Mouse (Mus musculus) neural tube, embryonic 14.5 days (tissue): Measurements from ENCODE around the gene Rps15. TPM values are rescaled to one million over a fixed set of nuclear protein-coding genes. Genes with fewer than 3 reads are reported as not detected.

Experiments used
- ATAC-seq: fragments of 200-750 bp; cut with Nextera tagmentation; 2 replicates; pipeline ENCODE4 v1.8.0; 2017; ENCODE audit warnings: low read depth, mild to moderate bottlenecking, moderate TSS enrichment, moderate library complexity
- H3K27ac ChIP-seq: fragments of 300-500 bp; sonication (generic); 2 replicates; pipeline ENCODE4 v1.5.1; 2014; ENCODE audit warnings: low read depth, mild to moderate bottlenecking, control low read depth, low read length, moderate library complexity, mixed read lengths
- H3K27me3 ChIP-seq: fragments of 300-500 bp; sonication (generic); 2 replicates; pipeline ENCODE4 v1.6.1; 2014; ENCODE audit warnings: low read length; ENCODE audit not compliant: control insufficient read depth, insufficient read depth
- H3K36me3 ChIP-seq: fragments of 300-500 bp; sonication (generic); 2 replicates; pipeline ENCODE4 v1.6.1; 2014; ENCODE audit warnings: low read length, mixed read lengths; ENCODE audit not compliant: control insufficient read depth, insufficient read depth
- H3K4me1 ChIP-seq: fragments of 300-500 bp; sonication (generic); 2 replicates; pipeline ENCODE4 v1.6.1; 2014; ENCODE audit warnings: low read length; ENCODE audit not compliant: control insufficient read depth, insufficient read depth
- H3K4me2 ChIP-seq: fragments of 300-500 bp; sonication (generic); 2 replicates; pipeline ENCODE4 v1.6.1; 2014; ENCODE audit warnings: mild to moderate bottlenecking, low read depth, low read length, control low read depth
- H3K4me3 ChIP-seq: fragments of 300-500 bp; sonication (generic); 2 replicates; pipeline ENCODE4 v1.5.1; 2014; ENCODE audit warnings: low read depth, low read length, control low read depth, mixed read lengths
- H3K9ac ChIP-seq: fragments of 300-500 bp; sonication (generic); replicated peaks from 2 replicates; pipeline ENCODE4 v1.6.1; 2014; ENCODE audit warnings: low read depth, mild to moderate bottlenecking, control low read depth, low read length, mixed read lengths
- H3K9me3 ChIP-seq: fragments of 300-500 bp; sonication (generic); 2 replicates; pipeline ENCODE4 v1.6.1; 2016; ENCODE audit warnings: low read length; ENCODE audit not compliant: control insufficient read depth
- WGBS: fragments of 180-500 bp; shearing (Covaris S2); extraction: QIAGEN DNeasy Blood & Tissue Kit; methylation state at CpG from one replicate; pipeline ENCODE4 v1.1.7; 2014; 5-methylcytosine and 5-hydroxymethylcytosine counted together
- microRNA-seq: library from miRNA; unstranded; fragments of <30 nt; microRNA quantifications from one replicate; pipeline ENCODE4, GENCODE M21; 2016
- polyA plus RNA-seq: library from polyadenylated mRNA; unstranded; fragments of >200 nt; fragmentation: Nextera tagmentation; extraction: Ambion mirVana; gene quantifications from 2 replicates; pipeline ENCODE4 v1.2.1, GENCODE M21; 2014

Gene Rps15
- polyA plus RNA-seq, 1 experiment from 2014 or later: 599 TPM

DNA sequence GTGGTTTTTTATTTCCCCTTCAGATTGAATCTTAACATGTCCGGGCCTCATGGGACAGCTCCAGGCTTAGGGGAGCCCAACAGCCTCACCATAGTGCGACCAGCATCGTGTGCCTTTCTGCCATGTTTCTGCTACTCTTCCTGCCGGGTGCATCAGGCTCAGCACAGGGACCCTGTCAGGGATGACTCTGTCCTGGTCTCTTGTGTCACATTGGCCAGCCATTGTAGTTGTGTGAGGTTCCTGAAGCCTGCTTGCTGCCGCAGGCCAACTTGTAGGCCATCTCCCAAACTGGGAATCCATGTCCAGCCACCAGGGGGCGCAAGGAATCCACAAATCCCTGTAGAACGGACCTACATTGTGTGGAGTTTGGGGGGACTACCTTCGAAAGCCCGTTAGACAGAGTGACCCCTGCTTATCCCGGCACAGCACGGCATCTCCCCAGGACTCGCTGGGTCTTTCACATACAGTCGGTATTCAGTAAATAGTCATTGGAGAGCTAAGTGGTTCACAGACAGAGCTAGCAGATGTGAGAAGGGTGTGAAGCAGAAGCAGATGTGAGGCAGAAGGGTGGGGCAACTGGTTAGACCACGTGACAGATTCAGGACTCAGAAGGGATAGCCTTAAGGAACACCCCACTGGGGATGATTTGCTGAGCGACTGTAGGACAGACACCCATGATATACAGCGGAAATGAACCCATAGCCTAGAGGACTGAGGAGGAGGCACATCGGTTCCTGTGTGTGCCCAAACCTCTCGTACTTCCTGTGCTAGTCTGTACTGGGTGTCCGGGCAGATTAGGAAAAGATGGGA, 47.9 kb downstream of the Rps15 start:
- Histone ChIP-seq H3K9me3 (no peaks in the 10 kb centered on the region), H3K36me3 (no peaks in the 10 kb centered on the region; the same call in 1 of the 2 replicates), H3K4me1 (peaks cover 10% of the 10 kb centered on the region; the same call in 1 of the 2 replicates), H3K9ac (no peak overlapping the region), H3K4me3 (no peak overlapping the region), H3K4me2 (no peak overlapping the region; the same call in 1 of the 2 replicates), H3K27ac (no peak overlapping the region), H3K27me3 (peaks cover 44% of the 10 kb centered on the region)
- 20% methylated on average over 19 of the region's 19 CpGs for WGBS
- no peak for ATAC-seq

DNA sequence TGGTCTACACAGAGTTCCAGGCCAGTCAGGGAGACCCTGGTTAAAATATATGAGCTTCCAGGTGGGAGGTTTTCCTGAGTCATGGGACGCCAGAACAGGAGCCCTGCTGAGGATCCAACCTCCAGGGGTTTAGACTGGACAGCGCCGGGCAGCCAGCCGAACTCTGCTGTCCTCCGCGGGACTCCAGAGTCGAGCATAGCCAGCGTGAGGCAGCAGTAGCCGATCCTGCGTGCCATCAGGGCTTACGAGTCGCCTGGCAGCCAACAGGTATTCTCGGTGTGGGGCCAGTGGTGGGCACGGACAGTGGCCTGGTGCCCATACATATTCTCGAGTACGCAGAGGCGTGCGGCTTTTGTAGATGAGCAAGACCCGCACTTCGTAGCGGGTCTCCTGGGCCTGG, 48.8 kb downstream of the Rps15 start:
- no peak for ATAC-seq
- no peak overlapping the region for H3K9ac ChIP-seq

DNA sequence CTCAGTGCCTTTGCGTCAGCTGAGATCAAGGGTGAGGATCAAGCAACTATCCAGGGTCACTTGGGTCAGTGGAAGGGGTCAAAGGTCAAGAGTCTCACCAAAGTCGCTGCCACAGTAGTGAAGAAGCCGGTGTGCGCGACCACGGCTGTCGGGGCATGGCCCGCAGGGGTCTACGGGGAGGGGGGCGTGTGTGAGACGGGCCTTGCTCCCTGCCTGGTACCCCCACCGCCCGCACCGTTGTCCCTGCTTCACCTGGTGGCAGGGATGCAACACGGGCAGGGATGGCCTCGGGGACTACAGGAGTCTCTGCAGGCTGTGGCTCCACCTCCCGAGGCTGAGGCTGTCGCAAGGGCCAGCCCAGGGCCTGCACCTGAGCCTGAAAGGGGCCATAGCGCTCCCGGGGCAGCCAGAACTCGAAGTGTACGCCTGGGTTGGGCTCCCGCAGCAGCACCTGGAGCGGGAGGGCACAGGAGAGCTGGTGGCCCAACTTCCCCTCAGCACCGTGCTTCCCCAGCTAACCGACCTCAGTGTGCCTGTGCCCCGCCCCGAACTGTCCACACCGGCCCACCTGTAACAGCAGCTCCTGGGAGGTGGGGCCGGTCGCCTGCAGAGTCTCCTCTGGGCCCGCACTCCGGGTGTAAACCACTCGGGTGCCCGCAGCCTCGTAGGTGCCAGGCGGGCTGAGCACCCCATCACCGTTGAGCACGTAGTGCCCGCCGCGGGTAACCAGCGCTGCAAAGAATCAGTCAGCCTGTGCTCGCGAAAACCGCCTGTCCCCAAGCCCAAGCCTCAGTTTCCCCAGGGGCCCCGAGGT, 49.4 kb downstream of the Rps15 start:
- H3K36me3 ChIP-seq: no peaks in the 10 kb centered on the region; the same call in 1 of the 2 replicates
- H3K27me3 ChIP-seq: peaks cover 49% of the 10 kb centered on the region
- no peak overlapping the region for H3K9ac ChIP-seq
- H3K4me1 ChIP-seq: peaks cover 10% of the 10 kb centered on the region; the same call in 1 of the 2 replicates
- 1% methylated on average over 47 of the region's 47 CpGs for whole genome bisulfite sequencing
- 0 out of 2 replicates have a peak, but pooled peaks have one; percentile 4 for ATAC-seq
- H3K4me3 ChIP-seq: no peak overlapping the region; the same call in 1 of the 2 replicates
- peak overlapping the region; percentile 40; the same call in 1 of the 2 replicates for H3K4me2 ChIP-seq
- H3K9me3 ChIP-seq: no peaks in the 10 kb centered on the region
- no peak overlapping the region for H3K27ac ChIP-seq

More for the DNA sequence above, 48.8 kb downstream of the Rps15 start:
- Histone ChIP-seq H3K36me3 (no peaks in the 10 kb centered on the region; the same call in 1 of the 2 replicates), H3K27ac (no peak overlapping the region), H3K9me3 (no peaks in the 10 kb centered on the region), H3K27me3 (peaks cover 47% of the 10 kb centered on the region), H3K4me3 (no peak overlapping the region), H3K4me2 (no peak overlapping the region), H3K4me1 (peaks cover 10% of the 10 kb centered on the region; the same call in 1 of the 2 replicates)
- 11% methylated on average over 21 of the region's 21 CpGs for WGBS

DNA sequence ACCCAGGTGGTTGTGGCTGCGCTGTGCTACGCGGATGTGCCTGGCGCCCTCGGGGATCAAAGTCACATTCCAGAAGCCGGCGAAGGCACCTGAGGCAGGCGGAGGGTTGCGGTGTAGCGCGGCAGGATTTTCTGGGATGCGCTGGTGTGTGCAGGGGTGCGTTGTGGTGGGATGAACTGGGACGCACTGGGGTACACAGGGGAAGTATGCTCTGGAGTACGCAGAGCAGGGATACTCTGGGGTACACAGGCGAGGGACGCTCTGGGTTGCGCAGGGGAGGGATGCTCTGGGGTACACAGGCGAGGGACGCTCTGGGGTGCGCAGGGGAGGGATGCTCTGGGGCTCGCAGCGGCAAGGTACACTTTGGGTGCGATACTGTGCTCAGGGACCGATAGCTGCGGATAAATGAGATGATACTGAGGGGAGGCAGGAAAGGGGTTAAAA, 50.1 kb downstream of the Rps15 start:
- 1% methylated on average over 26 of the region's 26 CpGs for WGBS
- peaks cover 52% of the 10 kb centered on the region for H3K27me3 ChIP-seq
- H3K27ac ChIP-seq: no peak overlapping the region
- H3K4me1 ChIP-seq: peaks cover 10% of the 10 kb centered on the region; the same call in 1 of the 2 replicates
- no peaks in the 10 kb centered on the region for H3K9me3 ChIP-seq
- H3K4me3 ChIP-seq: peak overlapping the region; percentile 25; the same call in 1 of the 2 replicates
- ATAC-seq: peak; percentile 45; the same call in 1 of the 2 replicates
- H3K36me3 ChIP-seq: no peaks in the 10 kb centered on the region; the same call in 1 of the 2 replicates
- peak overlapping the region; percentile 40; the same call in 1 of the 2 replicates for H3K4me2 ChIP-seq
- H3K9ac ChIP-seq: no peak overlapping the region

GRCm38 (mm10) chr10:80342749-80343424, 50.6 kb downstream of the Rps15 start:
- peak; percentile 52 for ATAC-seq
- no peaks in the 10 kb centered on the region; the same call in 1 of the 2 replicates for H3K36me3 ChIP-seq
- peak overlapping the region; percentile 40 for H3K4me2 ChIP-seq
- peaks cover 57% of the 10 kb centered on the region for H3K27me3 ChIP-seq
- no peaks in the 10 kb centered on the region for H3K9me3 ChIP-seq
- under 1% methylated on average over 33 of the region's 33 CpGs for WGBS
- peaks cover 10% of the 10 kb centered on the region; the same call in 1 of the 2 replicates for H3K4me1 ChIP-seq
- H3K27ac ChIP-seq: no peak overlapping the region
- peak overlapping the region; percentile 25; the same call in 1 of the 2 replicates for H3K4me3 ChIP-seq
- H3K9ac ChIP-seq: no peak overlapping the region

DNA sequence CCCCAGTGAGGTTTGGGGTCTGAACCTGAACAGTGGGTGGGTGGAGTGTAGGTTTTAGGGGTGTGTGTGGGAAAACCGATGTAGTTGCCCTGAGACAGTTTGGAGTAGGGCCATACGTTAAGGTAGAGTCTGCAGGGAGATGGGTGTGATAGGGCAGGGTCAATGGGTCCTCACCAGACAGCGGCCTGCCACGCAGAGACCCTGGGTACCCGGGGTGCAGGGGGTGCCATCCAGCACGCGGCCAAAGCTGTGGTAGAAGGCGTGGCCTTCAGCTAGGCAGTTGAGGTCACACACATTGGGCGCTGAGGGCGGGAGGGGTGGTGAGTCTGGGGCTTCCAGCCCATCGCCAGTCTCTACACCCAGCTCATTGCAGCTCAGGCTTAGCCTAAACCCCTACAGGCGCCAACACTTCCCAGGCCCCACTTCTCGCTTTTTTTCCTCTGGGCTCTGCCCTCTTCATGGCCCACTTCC, 51.2 kb downstream of the Rps15 start:
- Histone ChIP-seq H3K27me3 (peaks cover 63% of the 10 kb centered on the region), H3K4me2 (peak overlapping the region; percentile 40), H3K9me3 (no peaks in the 10 kb centered on the region), H3K27ac (no peak overlapping the region), H3K4me1 (peaks cover 10% of the 10 kb centered on the region; the same call in 1 of the 2 replicates), H3K36me3 (no peaks in the 10 kb centered on the region; the same call in 1 of the 2 replicates), H3K9ac (no peak overlapping the region), H3K4me3 (peak overlapping the region; percentile 25; the same call in 1 of the 2 replicates)
- 23% methylated on average over 13 of the region's 13 CpGs for WGBS
- ATAC-seq: peak; percentile 13; the same call in 1 of the 2 replicates

Small RNA genes within 50 kb of the gene (microRNA-seq; reads per million reads assigned to microRNA genes)
- not detected for gene Mir6911

Other genes starting within 250 kb of the Rps15 start
- gene Gpx4, start 245.3 kb upstream of the Rps15 start, polyA plus RNA-seq: 512 and 546 TPM in 2 replicates
- gene Sbno2, start 186.9 kb upstream of the Rps15 start, polyA plus RNA-seq: 12.9 and 13.3 TPM in 2 replicates
- gene Stk11, start 176.7 kb upstream of the Rps15 start, polyA plus RNA-seq: 21.3 and 26.0 TPM in 2 replicates
- 472 and 519 TPM in 2 replicates for gene Atp5d, start 153.8 kb upstream of the Rps15 start, polyA plus RNA-seq
- 82.2 and 101 TPM in 2 replicates for gene Cbarp, start 151.6 kb upstream of the Rps15 start, polyA plus RNA-seq
- 38.8 and 39.8 TPM in 2 replicates for gene Midn, start 144.2 kb upstream of the Rps15 start, polyA plus RNA-seq
- 249 and 286 TPM in 2 replicates for gene Cirbp, start 126.5 kb upstream of the Rps15 start, polyA plus RNA-seq
- 6.4 and 7.8 TPM in 2 replicates for gene 1600002K03Rik, start 119.5 kb upstream of the Rps15 start, polyA plus RNA-seq
- gene Efna2, start 113.0 kb upstream of the Rps15 start, polyA plus RNA-seq: 24.0 and 25.9 TPM in 2 replicates
- gene Mum1, start 66.0 kb upstream of the Rps15 start, polyA plus RNA-seq: 35.0 and 37.4 TPM in 2 replicates
- gene Ndufs7, start 43.3 kb upstream of the Rps15 start, polyA plus RNA-seq: 309 and 366 TPM in 2 replicates
- 18.6 and 25.8 TPM in 2 replicates for gene Gamt, start 31.4 kb upstream of the Rps15 start, polyA plus RNA-seq
- gene Dazap1, start 31.0 kb upstream of the Rps15 start, polyA plus RNA-seq: 37.5 and 39.8 TPM in 2 replicates
- 169 and 231 TPM in 2 replicates for gene Apc2, start 3.5 kb downstream of the Rps15 start, polyA plus RNA-seq
- gene 2310011J03Rik, start 28.1 kb downstream of the Rps15 start, polyA plus RNA-seq: 21.3 and 23.8 TPM in 2 replicates
- 4.9 and 5.1 TPM in 2 replicates for gene Pcsk4, start 37.0 kb downstream of the Rps15 start, polyA plus RNA-seq
- 3.9 and 5.4 TPM in 2 replicates for gene Reep6, start 37.5 kb downstream of the Rps15 start, polyA plus RNA-seq
- gene Adamtsl5, start 56.0 kb downstream of the Rps15 start, polyA plus RNA-seq: 0.09 and 2.5 TPM in 2 replicates
- gene Plk5, start 64.0 kb downstream of the Rps15 start, polyA plus RNA-seq: 2.4 and 3.4 TPM in 2 replicates
- gene Mex3d, start 95.2 kb downstream of the Rps15 start, polyA plus RNA-seq: 11.5 and 12.2 TPM in 2 replicates
- 162 and 166 TPM in 2 replicates for gene Mbd3, start 107.1 kb downstream of the Rps15 start, polyA plus RNA-seq
- gene Uqcr11, start 114.4 kb downstream of the Rps15 start, polyA plus RNA-seq: 674 and 791 TPM in 2 replicates
- 30.4 and 42.1 TPM in 2 replicates for gene Tcf3, start 141.2 kb downstream of the Rps15 start, polyA plus RNA-seq
- 1.4 and 1.5 TPM in 2 replicates for gene Onecut3, start 202.4 kb downstream of the Rps15 start, polyA plus RNA-seq
- gene Atp8b3, start 246.7 kb downstream of the Rps15 start, polyA plus RNA-seq: 0.79 and 1.5 TPM in 2 replicates